Mouse (Mus musculus): ENCODE measurements around the gene Epb41l4b. TPM values are rescaled to one million over a fixed set of nuclear protein-coding genes. Genes with fewer than 3 reads are reported as not detected.

Epb41l4b gene
- polyA plus RNA-seq, 1 experiment from 2014 or later: 1.0 TPM

DNA sequence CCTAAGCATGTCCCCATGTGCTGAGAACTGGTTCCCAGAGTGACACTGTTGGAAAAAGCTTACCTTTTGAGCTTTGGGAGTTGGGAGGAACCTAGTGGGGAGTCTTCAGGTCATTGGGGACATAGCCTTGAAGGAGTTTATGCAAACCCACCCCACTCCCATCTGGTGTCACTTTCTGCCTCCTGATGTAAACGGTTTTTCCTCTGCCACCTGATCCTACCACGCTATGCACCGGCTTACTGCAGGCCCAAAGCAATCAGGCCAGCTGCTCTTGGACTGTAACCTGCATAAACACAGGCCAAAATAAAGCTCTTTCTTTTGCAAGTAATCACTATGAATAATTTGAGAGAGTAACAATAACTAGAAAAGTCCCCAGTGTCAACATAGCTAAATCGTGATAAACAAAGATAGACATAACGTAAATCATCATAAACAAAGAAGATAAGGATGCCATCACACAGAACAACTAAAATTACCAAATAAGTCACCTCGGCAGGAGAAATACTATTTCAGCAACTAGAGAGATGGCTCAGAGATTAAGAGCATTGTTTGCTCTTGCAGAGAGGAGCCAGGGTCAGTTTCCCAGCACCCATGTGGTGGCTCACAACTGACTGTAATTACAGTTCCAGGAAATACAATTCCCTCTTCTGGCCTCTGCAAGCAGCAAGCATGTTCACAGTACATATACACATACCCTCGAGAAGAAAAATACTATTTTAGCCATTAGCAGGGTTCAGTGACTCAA, 29.6 kb downstream of the Epb41l4b start:
- Histone ChIP-seq H3K36me3 (ENCODE audit: control insufficient read depth, insufficient read depth) (no peaks in the 10 kb centered on the region), H3K4me1 (ENCODE audit: control insufficient read depth, insufficient read depth, low read length) (no peaks in the 10 kb centered on the region; the same call in 1 of the 2 replicates), H3K9ac (ENCODE audit: low read length) (no peak overlapping the region), H3K27me3 (ENCODE audit: control insufficient read depth, insufficient read depth, low read length) (no peaks in the 10 kb centered on the region), H3K4me3 (ENCODE audit: low read length) (no peak overlapping the region), H3K27ac (ENCODE audit: low read length) (no peak overlapping the region), H3K9me3 (replicated peaks; ENCODE audit: control insufficient read depth, low read length) (no peaks in the 10 kb centered on the region), H3K4me2 (ENCODE audit: low read depth, low read length) (no peak overlapping the region)
- ATAC-seq (replicated peaks; ENCODE audit: extremely low read depth, insufficient read depth, low FRiP score): no peak
- WGBS: 71% methylated on average over 7 of the region's 7 CpGs

DNA sequence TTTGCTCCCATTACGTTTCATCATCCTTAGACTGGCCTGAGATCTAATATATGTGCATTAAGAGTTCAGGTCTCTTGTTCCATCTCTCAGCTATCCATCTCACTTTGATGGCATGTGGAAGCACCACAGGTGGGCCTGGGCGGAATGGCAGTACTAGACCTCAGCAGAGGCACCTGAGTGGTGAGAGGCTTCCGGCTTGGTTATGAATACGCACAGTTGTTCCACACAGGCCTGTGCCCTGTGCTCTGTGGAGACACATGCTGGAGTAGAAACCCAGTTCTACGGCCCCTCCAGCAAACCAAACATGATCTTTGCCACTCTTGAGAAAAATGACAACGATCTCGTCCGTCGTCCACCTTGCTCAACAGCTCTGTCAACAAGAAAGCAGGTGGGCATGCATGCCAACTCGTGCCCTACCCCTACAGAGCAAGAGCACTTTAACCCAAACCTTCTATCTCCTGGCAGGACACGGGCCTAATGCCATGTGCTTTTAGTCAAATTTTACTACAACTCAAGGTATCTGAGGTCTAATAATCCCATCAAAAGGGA, 31.2 kb downstream of the Epb41l4b start:
- no peak overlapping the region for H3K9ac ChIP-seq (ENCODE audit: low read length)
- no peak overlapping the region for H3K4me3 ChIP-seq (ENCODE audit: low read length)
- no peaks in the 10 kb centered on the region for H3K27me3 ChIP-seq (ENCODE audit: control insufficient read depth, insufficient read depth, low read length)
- no peaks in the 10 kb centered on the region for H3K9me3 ChIP-seq (replicated peaks; ENCODE audit: control insufficient read depth, low read length)
- H3K4me1 ChIP-seq (ENCODE audit: control insufficient read depth, insufficient read depth, low read length): no peaks in the 10 kb centered on the region; the same call in 1 of the 2 replicates
- H3K36me3 ChIP-seq (ENCODE audit: control insufficient read depth, insufficient read depth): no peaks in the 10 kb centered on the region
- 85% methylated on average over 11 of the region's 11 CpGs for WGBS
- no peak for ATAC-seq (replicated peaks; ENCODE audit: extremely low read depth, insufficient read depth, low FRiP score)
- no peak overlapping the region for H3K27ac ChIP-seq (ENCODE audit: low read length)
- H3K4me2 ChIP-seq (ENCODE audit: low read depth, low read length): no peak overlapping the region

DNA sequence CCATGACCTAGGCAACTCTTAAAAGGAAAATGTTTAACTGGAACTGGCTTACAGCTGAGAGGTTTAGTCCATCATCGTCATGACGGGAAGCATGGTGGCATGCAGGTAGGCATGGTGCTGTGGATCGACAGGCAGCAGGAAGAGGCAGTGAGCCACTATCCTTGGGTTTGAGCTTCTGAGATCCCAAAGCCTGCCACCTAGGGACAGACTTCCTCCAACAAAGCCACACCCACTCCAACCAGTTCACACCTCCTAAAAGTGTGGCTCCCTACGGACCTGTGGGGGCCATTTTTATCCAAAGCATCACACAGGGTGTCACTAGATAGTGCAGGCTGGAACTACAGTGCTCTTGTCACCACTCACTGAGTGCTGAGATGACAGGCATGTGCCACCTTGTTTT, 31.8 kb downstream of the Epb41l4b start:
- no peak overlapping the region for H3K4me3 ChIP-seq (ENCODE audit: low read length)
- no peaks in the 10 kb centered on the region; the same call in 1 of the 2 replicates for H3K4me1 ChIP-seq (ENCODE audit: control insufficient read depth, insufficient read depth, low read length)
- no peak overlapping the region for H3K27ac ChIP-seq (ENCODE audit: low read length)
- ATAC-seq (replicated peaks; ENCODE audit: extremely low read depth, insufficient read depth, low FRiP score): no peak
- H3K4me2 ChIP-seq (ENCODE audit: low read depth, low read length): no peak overlapping the region
- H3K27me3 ChIP-seq (ENCODE audit: control insufficient read depth, insufficient read depth, low read length): no peaks in the 10 kb centered on the region
- no peaks in the 10 kb centered on the region for H3K9me3 ChIP-seq (replicated peaks; ENCODE audit: control insufficient read depth, low read length)
- WGBS: 67% methylated on average over 4 of the region's 4 CpGs
- H3K9ac ChIP-seq (ENCODE audit: low read length): no peak overlapping the region
- no peaks in the 10 kb centered on the region for H3K36me3 ChIP-seq (ENCODE audit: control insufficient read depth, insufficient read depth)

DNA sequence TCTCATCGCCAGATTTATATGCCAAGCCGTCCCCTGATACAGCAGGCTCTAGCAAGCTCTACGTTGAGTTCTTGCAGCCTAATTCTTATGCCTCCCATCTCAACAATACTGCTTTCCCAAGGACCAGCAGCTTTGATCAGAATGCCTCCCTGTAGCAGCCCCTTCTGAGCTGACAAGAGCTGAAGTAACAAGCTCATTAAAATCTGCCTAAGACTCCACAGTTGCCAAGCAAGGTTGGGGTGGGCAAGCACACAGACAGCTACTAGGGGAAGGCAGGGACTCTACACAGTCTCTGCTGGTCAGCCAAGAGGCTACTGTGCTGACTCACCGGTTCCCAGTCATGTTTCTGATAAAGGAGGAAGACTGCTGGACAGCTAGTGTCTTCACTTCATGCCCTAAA, 33.7 kb downstream of the Epb41l4b start:
- no peaks in the 10 kb centered on the region for H3K9me3 ChIP-seq (replicated peaks; ENCODE audit: control insufficient read depth, low read length)
- WGBS: 73% methylated on average over 4 of the region's 4 CpGs

DNA sequence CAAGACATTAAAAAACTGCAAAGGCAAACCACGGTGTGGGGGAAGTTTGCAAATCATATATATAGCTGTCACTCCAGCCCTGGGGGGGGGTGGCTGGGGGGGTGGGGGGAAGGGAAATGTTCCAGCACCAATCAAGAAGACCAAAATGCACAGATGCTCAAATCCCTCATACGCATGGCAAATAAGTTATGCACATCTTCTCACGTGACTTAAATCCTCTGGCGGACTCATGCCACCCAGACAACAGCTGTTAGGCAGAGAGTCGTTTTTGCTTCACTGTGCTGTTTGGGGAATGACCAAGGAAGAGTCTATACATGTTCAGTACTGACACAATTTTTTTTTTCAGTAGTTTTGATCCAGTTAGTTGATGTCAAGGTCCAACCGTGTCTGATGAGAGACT, 37.9 kb downstream of the Epb41l4b start:
- H3K4me2 ChIP-seq (ENCODE audit: low read depth, low read length): no peak overlapping the region
- H3K27me3 ChIP-seq (ENCODE audit: control insufficient read depth, insufficient read depth, low read length): no peaks in the 10 kb centered on the region
- H3K9me3 ChIP-seq (replicated peaks; ENCODE audit: control insufficient read depth, low read length): no peaks in the 10 kb centered on the region
- no peak overlapping the region for H3K4me3 ChIP-seq (ENCODE audit: low read length)
- 79% methylated on average over 6 of the region's 6 CpGs for WGBS
- H3K36me3 ChIP-seq (ENCODE audit: control insufficient read depth, insufficient read depth): no peaks in the 10 kb centered on the region
- no peak for ATAC-seq (replicated peaks; ENCODE audit: extremely low read depth, insufficient read depth, low FRiP score)
- no peak overlapping the region for H3K9ac ChIP-seq (ENCODE audit: low read length)
- no peak overlapping the region for H3K27ac ChIP-seq (ENCODE audit: low read length)
- H3K4me1 ChIP-seq (ENCODE audit: control insufficient read depth, insufficient read depth, low read length): no peaks in the 10 kb centered on the region

More for the DNA sequence above, 33.7 kb downstream of the Epb41l4b start:
- Histone ChIP-seq H3K36me3 (ENCODE audit: control insufficient read depth, insufficient read depth) (no peaks in the 10 kb centered on the region), H3K4me1 (ENCODE audit: control insufficient read depth, insufficient read depth, low read length) (no peaks in the 10 kb centered on the region), H3K4me2 (ENCODE audit: low read depth, low read length) (no peak overlapping the region), H3K4me3 (ENCODE audit: low read length) (no peak overlapping the region), H3K27me3 (ENCODE audit: control insufficient read depth, insufficient read depth, low read length) (no peaks in the 10 kb centered on the region), H3K27ac (ENCODE audit: low read length) (no peak overlapping the region), H3K9ac (ENCODE audit: low read length) (no peak overlapping the region)
- ATAC-seq (replicated peaks; ENCODE audit: extremely low read depth, insufficient read depth, low FRiP score): no peak

DNA sequence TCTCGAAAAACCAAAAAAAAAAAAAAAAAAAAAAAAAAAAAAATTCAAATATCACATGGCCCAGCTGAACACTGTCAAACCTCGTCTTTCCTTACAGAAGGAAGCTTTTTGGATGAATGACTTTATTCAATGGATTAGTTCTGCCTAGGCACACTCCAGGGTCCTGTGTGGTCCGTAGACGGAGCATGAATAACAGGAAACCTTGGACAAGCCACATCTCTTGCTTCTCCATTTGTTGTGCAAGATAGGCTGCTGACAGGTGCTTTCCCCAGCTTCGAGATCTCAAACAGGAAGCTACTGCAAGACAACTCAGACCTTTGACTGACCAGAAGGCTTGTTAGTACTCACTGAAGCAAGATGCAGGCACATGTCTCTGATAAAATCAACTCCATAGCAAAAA, 39.4 kb downstream of the Epb41l4b start:
- ATAC-seq (replicated peaks; ENCODE audit: extremely low read depth, insufficient read depth, low FRiP score): no peak
- Histone ChIP-seq H3K9me3 (replicated peaks; ENCODE audit: control insufficient read depth, low read length) (no peaks in the 10 kb centered on the region), H3K4me3 (ENCODE audit: low read length) (no peak overlapping the region), H3K4me1 (ENCODE audit: control insufficient read depth, insufficient read depth, low read length) (no peaks in the 10 kb centered on the region), H3K36me3 (ENCODE audit: control insufficient read depth, insufficient read depth) (no peaks in the 10 kb centered on the region), H3K4me2 (ENCODE audit: low read depth, low read length) (no peak overlapping the region), H3K27me3 (ENCODE audit: control insufficient read depth, insufficient read depth, low read length) (no peaks in the 10 kb centered on the region), H3K27ac (ENCODE audit: low read length) (no peak overlapping the region), H3K9ac (ENCODE audit: low read length) (no peak overlapping the region)
- 52% methylated on average over 4 of the region's 5 CpGs for WGBS

DNA sequence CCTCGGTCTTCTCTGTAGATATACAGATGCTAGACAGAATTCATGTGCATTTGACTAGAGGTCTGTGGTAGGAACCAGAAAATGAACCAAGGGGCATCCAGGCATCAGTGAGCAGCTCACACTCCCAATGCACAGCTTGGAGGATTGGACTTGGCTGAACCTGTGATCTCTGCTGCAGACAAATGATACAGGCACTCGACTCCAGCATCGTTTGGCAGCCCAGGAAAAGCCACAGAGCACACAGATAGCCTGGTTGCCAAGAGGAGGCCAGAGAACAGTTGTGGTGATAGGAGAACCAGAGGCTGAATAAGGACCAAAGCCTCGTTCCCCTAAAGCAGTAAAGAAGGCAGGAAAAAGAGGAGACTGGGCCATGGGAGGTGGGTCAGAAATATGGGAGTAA, 42.1 kb downstream of the Epb41l4b start:
- WGBS: 70% methylated on average over 4 of the region's 4 CpGs
- no peak for ATAC-seq (replicated peaks; ENCODE audit: extremely low read depth, insufficient read depth, low FRiP score)
- Histone ChIP-seq H3K9me3 (replicated peaks; ENCODE audit: control insufficient read depth, low read length) (no peaks in the 10 kb centered on the region), H3K9ac (ENCODE audit: low read length) (no peak overlapping the region), H3K36me3 (ENCODE audit: control insufficient read depth, insufficient read depth) (no peaks in the 10 kb centered on the region), H3K4me1 (ENCODE audit: control insufficient read depth, insufficient read depth, low read length) (no peaks in the 10 kb centered on the region), H3K27ac (ENCODE audit: low read length) (no peak overlapping the region), H3K4me3 (ENCODE audit: low read length) (no peak overlapping the region), H3K27me3 (ENCODE audit: control insufficient read depth, insufficient read depth, low read length) (no peaks in the 10 kb centered on the region), H3K4me2 (ENCODE audit: low read depth, low read length) (no peak overlapping the region)

DNA sequence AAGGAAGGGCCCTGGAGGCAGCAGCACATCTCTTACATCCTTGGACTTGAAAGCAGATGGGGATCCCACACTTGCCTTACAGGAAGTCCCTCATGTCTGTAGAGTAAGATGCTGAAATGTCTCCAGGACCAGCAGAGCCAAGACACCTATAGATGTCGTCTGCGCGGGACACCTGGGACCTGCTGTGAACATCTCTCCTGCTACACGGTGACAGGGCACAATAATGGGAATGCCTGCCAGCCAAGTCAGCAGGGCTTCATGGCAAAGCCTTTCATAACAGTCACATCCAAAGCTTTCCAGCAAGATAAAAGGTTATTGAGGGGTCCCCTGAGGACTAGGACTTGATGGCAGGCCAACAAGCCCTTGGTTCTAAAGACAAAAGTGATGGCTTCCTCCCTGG, 45.8 kb downstream of the Epb41l4b start:
- Histone ChIP-seq H3K4me2 (ENCODE audit: low read depth, low read length) (no peak overlapping the region), H3K4me1 (ENCODE audit: control insufficient read depth, insufficient read depth, low read length) (0 out of 2 replicates have a peak, but pooled peaks cover 2% of the 10 kb centered on the region), H3K4me3 (ENCODE audit: low read length) (no peak overlapping the region), H3K36me3 (ENCODE audit: control insufficient read depth, insufficient read depth) (no peaks in the 10 kb centered on the region), H3K27ac (ENCODE audit: low read length) (no peak overlapping the region), H3K9ac (ENCODE audit: low read length) (no peak overlapping the region), H3K27me3 (ENCODE audit: control insufficient read depth, insufficient read depth, low read length) (0 out of 2 replicates have a peak, but pooled peaks cover 2% of the 10 kb centered on the region), H3K9me3 (replicated peaks; ENCODE audit: control insufficient read depth, low read length) (no peaks in the 10 kb centered on the region)
- ATAC-seq (replicated peaks; ENCODE audit: extremely low read depth, insufficient read depth, low FRiP score): no peak
- WGBS: 89% methylated on average over 4 of the region's 4 CpGs

DNA sequence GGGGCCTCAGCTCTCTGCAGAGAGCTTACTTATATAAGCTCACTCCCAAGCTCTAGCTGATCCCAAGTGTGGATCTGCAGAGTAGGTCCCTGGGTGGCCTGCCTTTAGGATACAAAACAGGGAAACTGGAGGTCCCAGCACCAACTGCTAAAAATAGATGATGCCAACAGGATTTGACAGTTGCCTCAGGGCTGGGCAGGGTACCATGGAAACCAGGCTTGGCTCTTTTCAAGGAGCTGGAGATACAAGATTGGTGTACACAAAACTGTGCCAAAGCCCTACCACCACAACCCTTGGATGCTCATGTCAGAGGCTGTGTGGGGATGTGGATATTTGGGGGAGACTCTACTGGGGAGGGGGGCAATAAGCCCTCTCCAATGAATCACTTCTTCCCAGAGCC, 47.7 kb downstream of the Epb41l4b start:
- no peak for ATAC-seq (replicated peaks; ENCODE audit: extremely low read depth, insufficient read depth, low FRiP score)
- 0 out of 2 replicates have a peak, but pooled peaks cover 2% of the 10 kb centered on the region for H3K27me3 ChIP-seq (ENCODE audit: control insufficient read depth, insufficient read depth, low read length)
- no peak overlapping the region for H3K4me2 ChIP-seq (ENCODE audit: low read depth, low read length)
- 0 out of 2 replicates have a peak, but pooled peaks cover 2% of the 10 kb centered on the region for H3K4me1 ChIP-seq (ENCODE audit: control insufficient read depth, insufficient read depth, low read length)
- no peaks in the 10 kb centered on the region for H3K9me3 ChIP-seq (replicated peaks; ENCODE audit: control insufficient read depth, low read length)
- no peak overlapping the region for H3K4me3 ChIP-seq (ENCODE audit: low read length)
- H3K36me3 ChIP-seq (ENCODE audit: control insufficient read depth, insufficient read depth): no peaks in the 10 kb centered on the region
- H3K27ac ChIP-seq (ENCODE audit: low read length): no peak overlapping the region
- H3K9ac ChIP-seq (ENCODE audit: low read length): no peak overlapping the region

Measured in heart, embryonic 16.5 days (tissue).